Mouse (Mus musculus) duodenum, adult 2 months (tissue): ENCODE results near the gene Aadacl3. TPM values are rescaled to one million over a fixed set of nuclear protein-coding genes. Genes with fewer than 3 reads are reported as not detected.

Source experiments
- polyA plus RNA-seq: library from polyadenylated mRNA; depleted of rRNA; stranded (reverse); fragments of >200 nt; gene quantifications from 2 replicates; pipeline ENCODE4 v1.2.3, GENCODE M21; 2012; ENCODE audit warnings: low replicate concordance; rRNA removed

Aadacl3 gene
- not detected in 2 replicates for polyA plus RNA-seq

GRCm38 (mm10) chr4:144463656-144464055 is at the start of gene Aadacl3:
Gene Aadacl3, minus strand, starts transcription at chr4:144463756.

GRCm38 (mm10) chr4:144453217-144453616 is 10.3 kb downstream of the Aadacl3 start, which contains the start of gene Gm9944:
Gene Gm9944, minus strand, starts transcription at chr4:144453317.

DNA sequence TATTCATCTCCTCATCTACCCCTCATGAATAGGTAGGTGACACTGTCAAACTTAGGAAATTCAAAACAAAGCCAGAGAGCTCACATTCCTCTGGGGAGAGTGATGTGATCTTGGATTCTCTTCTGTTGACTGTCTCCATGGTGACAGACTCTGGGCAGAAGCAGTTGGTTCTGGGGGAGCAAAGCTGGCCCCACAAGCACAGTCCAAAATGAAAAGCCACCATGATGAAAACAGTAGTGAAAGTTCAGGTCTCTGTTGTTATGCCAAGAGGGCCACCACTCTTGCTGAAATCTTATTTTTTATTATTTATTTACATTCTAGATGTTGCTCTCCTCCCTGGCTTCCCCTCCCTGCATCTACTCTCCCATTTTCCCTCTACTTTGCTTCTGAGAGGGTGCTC is 24.9 kb downstream of the Aadacl3 start, which contains the start of gene 1700012P22Rik:
Gene 1700012P22Rik, minus strand, starts transcription at position 101 of the 400 bp plus-strand sequence.

GRCm38 (mm10) chr4:144408290-144408689 is 55.3 kb downstream of the Aadacl3 start, which contains the start of gene Pramef12:
Gene Pramef12, minus strand, starts transcription at chr4:144408464.

Other genes starting within 250 kb of the Aadacl3 start
- not detected in 2 replicates for gene Pramel5, start 183.3 kb downstream of the Aadacl3 start, polyA plus RNA-seq
- gene Gm13128, start 133.5 kb downstream of the Aadacl3 start, polyA plus RNA-seq: not detected in 2 replicates
- gene Gm13119, start 105.8 kb downstream of the Aadacl3 start, polyA plus RNA-seq: not detected in 2 replicates
- not detected in 2 replicates for gene Pramef20, start 85.8 kb downstream of the Aadacl3 start, polyA plus RNA-seq
- not detected in 2 replicates for gene Pramef12, start 55.3 kb downstream of the Aadacl3 start, polyA plus RNA-seq
- not detected in 2 replicates for gene 1700012P22Rik, start 25.0 kb downstream of the Aadacl3 start, polyA plus RNA-seq
- not detected in 2 replicates for gene Gm9944, start 10.4 kb downstream of the Aadacl3 start, polyA plus RNA-seq
- gene 9430007A20Rik, start 56.1 kb upstream of the Aadacl3 start, polyA plus RNA-seq: not detected in 2 replicates
- not detected in 2 replicates for gene Gm13124, start 101.4 kb upstream of the Aadacl3 start, polyA plus RNA-seq
- not detected in 2 replicates for gene Aadacl4, start 150.0 kb upstream of the Aadacl3 start, polyA plus RNA-seq
- gene Gm436, start 222.6 kb upstream of the Aadacl3 start, polyA plus RNA-seq: not detected in 2 replicates